Mouse (Mus musculus) kidney, postnatal 0 days (tissue): ENCODE data around the gene Mgat4e. TPM values are rescaled to one million over a fixed set of nuclear protein-coding genes. Genes with fewer than 3 reads are reported as not detected.

ENCODE experiments used
- ATAC-seq: fragments of 200-750 bp; cut with Nextera tagmentation; replicated peaks from 2 replicates; pipeline ENCODE4 v1.8.0; 2017; ENCODE audit warnings: low read depth, moderate number of reproducible peaks, moderate TSS enrichment, moderate library complexity; ENCODE audit not compliant: low FRiP score
- DNase-seq: peaks from one replicate; pipeline ENCODE4 v3.0.0-alpha.2; 2016; ENCODE audit warnings: low spot score
- H3K27ac ChIP-seq: fragments of 300-500 bp; sonication (generic); 2 replicates; pipeline ENCODE4 v1.5.1; 2014; ENCODE audit warnings: mild to moderate bottlenecking
- H3K27me3 ChIP-seq: fragments of 300-500 bp; sonication (generic); 2 replicates; pipeline ENCODE4 v1.6.1; 2014; ENCODE audit warnings: low read length, mixed read lengths; ENCODE audit not compliant: insufficient read depth
- H3K36me3 ChIP-seq: fragments of 300-500 bp; sonication (generic); 2 replicates; pipeline ENCODE4 v1.6.1; 2014; ENCODE audit warnings: low read length, mixed read lengths; ENCODE audit not compliant: insufficient read depth
- H3K4me1 ChIP-seq: fragments of 300-500 bp; sonication (generic); replicated peaks from 2 replicates; pipeline ENCODE4 v1.6.1; 2014; ENCODE audit warnings: antibody characterized with exemption, low read length, mixed read lengths; ENCODE audit not compliant: insufficient read depth
- H3K4me2 ChIP-seq: fragments of 300-500 bp; sonication (generic); 2 replicates; pipeline ENCODE4 v1.6.1; 2014; ENCODE audit warnings: mild to moderate bottlenecking, low read length, moderate library complexity, mixed read lengths
- H3K4me3 ChIP-seq: fragments of 300-500 bp; sonication (generic); replicated peaks from 2 replicates; pipeline ENCODE4 v1.5.1; 2014; ENCODE audit warnings: low read depth, low read length
- H3K9ac ChIP-seq: fragments of 300-500 bp; sonication (generic); 2 replicates; pipeline ENCODE4 v1.6.1; 2014; ENCODE audit warnings: low read depth, low read length
- H3K9me3 ChIP-seq: fragments of 300-500 bp; sonication (generic); replicated peaks from 2 replicates; pipeline ENCODE4 v1.6.1; 2016; ENCODE audit warnings: low read length, inconsistent platforms, mixed read lengths
- CTCF ChIP-seq: IDR thresholded peaks from 2 replicates; pipeline ENCODE4 v1.5.1; 2016; ENCODE audit warnings: antibody characterized with exemption, low read depth, mild to moderate bottlenecking, moderate library complexity
- WGBS: fragments of 180-500 bp; shearing (Covaris S2); extraction: QIAGEN DNeasy Blood & Tissue Kit; methylation state at CpG from one replicate; pipeline ENCODE4 v1.1.7; 2014; 5-methylcytosine and 5-hydroxymethylcytosine counted together
- polyA plus RNA-seq: library from polyadenylated mRNA; unstranded; fragments of >200 nt; fragmentation: Nextera tagmentation; extraction: Ambion mirVana; gene quantifications from 2 replicates; pipeline ENCODE4 v1.2.1, GENCODE M21; 2015

Gene Mgat4e
- polyA plus RNA-seq, 1 experiment from 2014 or later = not detected

DNA sequence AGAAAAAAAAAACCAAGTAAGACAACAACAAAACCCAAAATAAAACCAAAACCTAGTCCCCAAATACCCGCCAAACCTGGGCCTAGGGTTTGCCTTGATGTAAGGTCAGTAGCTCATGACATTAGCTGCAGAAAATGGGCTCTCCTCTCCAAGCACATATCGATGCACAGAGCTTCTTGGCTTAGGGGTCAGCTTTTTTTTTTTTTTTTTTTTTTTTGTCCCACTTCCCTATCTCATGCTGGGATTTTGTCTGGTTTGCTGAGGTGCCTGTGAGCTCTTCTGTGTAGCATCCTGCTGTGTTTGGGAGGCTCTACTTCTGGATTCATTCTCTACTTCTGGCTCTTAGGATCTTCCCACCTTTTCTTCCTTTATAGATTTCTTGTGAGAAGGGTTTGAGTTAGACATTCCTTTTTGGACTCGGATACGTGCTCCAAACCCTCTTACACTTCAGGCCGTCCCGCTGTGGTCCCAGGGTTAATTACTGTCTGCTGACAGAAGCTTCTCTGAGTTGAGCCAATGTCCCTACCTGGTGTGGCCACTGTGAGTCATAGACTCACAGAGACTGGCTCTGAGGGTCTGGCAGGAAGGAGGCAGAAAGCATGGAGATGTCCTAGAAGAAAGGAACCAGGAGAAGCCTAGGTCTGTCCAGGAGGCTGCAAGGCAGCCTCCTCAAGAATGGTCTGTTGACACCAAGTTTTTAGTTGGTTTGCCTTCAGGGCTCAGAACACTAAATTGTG is 28.1 kb upstream of the Mgat4e start:
- Histone ChIP-seq H3K4me1 (no peaks in the 10 kb centered on the region), H3K27me3 (no peaks in the 10 kb centered on the region), H3K9ac (no peak overlapping the region), H3K27ac (no peak overlapping the region), H3K9me3 (no peaks in the 10 kb centered on the region), H3K4me2 (no peak overlapping the region), H3K4me3 (no peak overlapping the region), H3K36me3 (0 out of 2 replicates have a peak, but pooled peaks cover 2% of the 10 kb centered on the region)
- no peak for TF ChIP-seq CTCF
- DNase-seq (no peak), ATAC-seq (no peak)
- 84% methylated on average over 6 of the region's 6 CpGs for WGBS

DNA sequence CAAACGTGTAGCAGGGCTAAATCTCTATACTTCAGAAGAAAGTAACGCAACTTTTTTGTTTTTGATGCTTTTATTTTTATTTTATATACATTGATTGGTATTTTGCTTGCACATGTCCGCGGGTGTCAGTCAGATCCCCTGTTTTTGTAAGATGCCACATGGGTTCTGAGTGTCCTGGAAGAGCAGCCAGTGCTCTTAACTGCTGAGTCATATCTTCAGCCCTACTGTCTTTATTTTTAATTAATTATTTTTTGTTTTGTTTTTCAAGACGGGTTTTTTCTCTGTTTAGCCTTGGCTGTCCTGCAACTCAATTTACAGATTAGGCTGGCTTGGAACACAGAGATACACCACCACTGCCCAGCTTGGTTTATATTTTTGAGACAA is 24.4 kb upstream of the Mgat4e start:
- Histone ChIP-seq H3K4me3 (no peak overlapping the region), H3K9me3 (no peaks in the 10 kb centered on the region), H3K4me1 (no peaks in the 10 kb centered on the region), H3K9ac (no peak overlapping the region), H3K27me3 (no peaks in the 10 kb centered on the region), H3K4me2 (no peak overlapping the region), H3K36me3 (no peaks in the 10 kb centered on the region), H3K27ac (no peak overlapping the region)
- no peak for DNase-seq
- ATAC-seq = no peak
- no peak for TF ChIP-seq CTCF
- 74% methylated on average over 5 of the region's 5 CpGs for WGBS

DNA sequence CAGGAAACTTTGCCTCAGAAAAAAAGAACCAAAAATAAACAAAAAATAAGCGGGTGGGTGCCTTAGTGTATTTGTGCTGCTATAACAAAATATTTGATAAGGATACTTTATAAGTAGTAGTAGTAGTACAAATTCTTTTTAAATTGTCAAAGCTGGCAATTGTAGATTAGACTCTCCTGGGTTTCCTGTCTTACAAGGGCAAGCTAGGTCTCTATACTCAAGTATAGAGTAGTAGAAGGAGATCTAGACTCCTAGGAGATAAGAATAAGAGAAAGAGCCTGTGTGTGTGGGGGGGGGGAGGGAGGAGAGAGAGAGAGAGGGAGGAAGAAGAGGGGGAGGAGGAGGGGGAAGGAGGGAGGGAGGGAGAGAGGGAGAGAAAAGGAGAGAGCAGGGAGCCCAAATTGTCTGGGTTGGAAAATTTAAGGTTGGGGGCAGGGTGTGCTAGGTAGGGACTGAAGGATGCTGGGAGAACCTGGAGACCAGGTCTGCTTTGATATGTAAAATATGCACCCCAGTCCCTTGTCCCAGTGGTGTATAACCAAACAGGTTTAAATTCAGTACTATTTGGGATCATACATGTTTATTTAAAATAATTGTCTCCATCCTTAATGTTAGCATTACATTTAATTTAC is 23.9 kb upstream of the Mgat4e start:
- no peaks in the 10 kb centered on the region for H3K9me3 ChIP-seq
- 83% methylated on average over 1 of the region's 1 CpGs for WGBS
- H3K4me2 ChIP-seq = no peak overlapping the region
- no peak overlapping the region for H3K27ac ChIP-seq
- H3K36me3 ChIP-seq = no peaks in the 10 kb centered on the region
- H3K4me1 ChIP-seq = no peaks in the 10 kb centered on the region
- no peak overlapping the region for H3K4me3 ChIP-seq
- H3K9ac ChIP-seq = no peak overlapping the region
- DNase-seq (no peak), ATAC-seq (no peak)
- no peak for TF ChIP-seq CTCF
- no peaks in the 10 kb centered on the region for H3K27me3 ChIP-seq

DNA sequence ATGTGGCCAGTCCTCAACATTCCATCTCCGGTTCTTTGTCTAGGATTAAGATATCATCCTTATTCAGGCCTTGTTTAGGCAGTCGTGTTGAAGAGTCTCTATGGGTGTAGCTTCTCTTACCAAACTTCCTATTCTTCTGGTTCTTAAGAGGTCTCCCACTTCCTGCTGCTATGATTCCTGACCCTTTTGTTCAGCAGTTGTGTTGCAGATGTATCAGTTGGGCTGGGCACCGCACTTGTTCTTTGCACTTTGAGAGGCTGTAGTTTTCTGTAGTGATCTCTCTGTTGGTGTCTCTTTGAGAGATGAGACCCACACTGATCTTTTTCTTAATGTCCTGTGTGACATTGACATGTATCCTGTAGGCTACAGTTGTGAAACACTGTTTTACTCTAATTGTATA is 21.1 kb upstream of the Mgat4e start:
- Histone ChIP-seq H3K27ac (no peak overlapping the region), H3K4me3 (no peak overlapping the region), H3K27me3 (no peaks in the 10 kb centered on the region), H3K4me2 (no peak overlapping the region), H3K9ac (no peak overlapping the region), H3K4me1 (no peaks in the 10 kb centered on the region), H3K9me3 (no peaks in the 10 kb centered on the region), H3K36me3 (no peaks in the 10 kb centered on the region)
- ATAC-seq = no peak
- no peak for DNase-seq
- 71% methylated on average over 3 of the region's 3 CpGs for WGBS
- no peak for TF ChIP-seq CTCF

DNA sequence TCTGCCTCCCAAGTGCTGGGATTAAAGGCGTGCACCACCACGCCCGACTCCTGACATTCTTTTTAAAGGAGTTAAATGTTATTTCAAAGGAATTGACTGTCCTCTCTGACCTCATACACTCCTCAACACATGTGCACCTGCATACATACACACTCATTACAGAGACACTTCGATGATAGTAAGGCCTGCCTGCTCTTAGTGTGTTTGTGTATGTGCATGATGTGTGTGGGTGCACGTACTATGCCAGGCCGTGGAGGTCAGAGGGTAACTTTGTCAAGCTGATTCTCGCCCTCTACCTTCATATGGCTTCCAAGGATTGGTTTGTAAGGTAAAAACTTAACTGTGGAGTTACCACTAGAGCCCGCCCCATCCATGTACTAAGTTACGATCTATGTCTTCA is 20.7 kb upstream of the Mgat4e start:
- H3K27ac ChIP-seq = no peak overlapping the region
- no peak for ATAC-seq
- H3K9ac ChIP-seq = no peak overlapping the region
- no peaks in the 10 kb centered on the region for H3K36me3 ChIP-seq
- no peak overlapping the region for H3K4me3 ChIP-seq
- no peaks in the 10 kb centered on the region for H3K9me3 ChIP-seq
- 87% methylated on average over 9 of the region's 9 CpGs for WGBS
- TF ChIP-seq CTCF = no peak
- no peak for DNase-seq
- no peaks in the 10 kb centered on the region for H3K4me1 ChIP-seq
- no peak overlapping the region for H3K4me2 ChIP-seq
- H3K27me3 ChIP-seq = no peaks in the 10 kb centered on the region

DNA sequence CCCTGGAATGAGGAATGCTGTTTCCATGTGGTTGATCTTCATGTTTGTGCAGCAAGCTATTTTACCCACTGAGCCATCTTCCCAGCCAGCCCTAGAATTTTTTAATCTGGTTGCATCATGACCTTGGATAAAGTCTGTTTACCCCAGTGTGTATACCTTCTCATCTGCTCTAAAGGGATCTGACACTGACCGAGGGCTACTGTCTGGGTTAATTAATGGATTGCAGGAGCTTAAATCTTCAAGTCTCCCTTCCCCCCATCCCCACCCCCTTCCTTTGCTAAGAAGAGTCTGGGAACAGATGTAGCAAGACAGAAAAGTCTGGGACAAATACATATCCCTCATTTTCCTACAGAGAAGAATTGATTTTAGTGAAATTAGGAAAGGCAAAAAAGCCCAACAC is 18.0 kb upstream of the Mgat4e start:
- TF ChIP-seq CTCF = no peak
- Histone ChIP-seq H3K9me3 (no peaks in the 10 kb centered on the region), H3K4me1 (peaks cover under 1% of the 10 kb centered on the region; the same call in 1 of the 2 replicates), H3K4me2 (no peak overlapping the region), H3K36me3 (no peaks in the 10 kb centered on the region), H3K9ac (no peak overlapping the region), H3K27me3 (no peaks in the 10 kb centered on the region), H3K27ac (no peak overlapping the region), H3K4me3 (no peak overlapping the region)
- DNase-seq = no peak
- no peak for ATAC-seq
- 26% methylated on average over 1 of the region's 1 CpGs for WGBS
